Mouse (Mus musculus) left cerebral cortex, postnatal 25 days (tissue): ENCODE measurements around the gene Prim2. TPM values are rescaled to one million over a fixed set of nuclear protein-coding genes. Genes with fewer than 3 reads are reported as not detected.

ENCODE experiments used
- DNase-seq, 2 experiments: peaks; one replicate each; pipeline ENCODE4 v3.0.0; 2022; ENCODE audit warnings: low spot score in 2 of 2, mixed read lengths in 1 of 2
- intact Hi-C: fragments of 180-260 bp; cut with DNase I; formaldehyde crosslinking; loops from one replicate; pipeline ENCODE4 v1.15.1; 2025
- total RNA-seq, 2 experiments: library from RNA; stranded (reverse); gene quantifications; 2 replicates each; pipeline ENCODE4 v1.2.3; 2021

Gene Prim2
- total RNA-seq, 2 experiments from 2014 or later, result 5.7 to 6.0 TPM

GRCm38 (mm10) chr1:33578593-33578992 lies 91.0 kb downstream of the Prim2 start:
- intact Hi-C loops, result no loop called here
- no peak for DNase-seq

- no peak for DNase-seq
- intact Hi-C loops, result no loop called here
Measured at GRCm38 (mm10) chr1:33574459-33574858, 95.1 kb downstream of the Prim2 start.

GRCm38 (mm10) chr1:33565764-33566401 lies 103.7 kb downstream of the Prim2 start:
- intact Hi-C loops, result no loop called here
- DNase-seq, result no peak

- intact Hi-C loops, result no loop called here
- DNase-seq, result no peak
Measured at GRCm38 (mm10) chr1:33564032-33564431, 105.6 kb downstream of the Prim2 start.

GRCm38 (mm10) chr1:33563611-33564010 lies 106.0 kb downstream of the Prim2 start:
- intact Hi-C loops, result no loop called here
- DNase-seq, result no peak

GRCm38 (mm10) chr1:33556638-33557037 lies 113.0 kb downstream of the Prim2 start:
- intact Hi-C loops, result no loop called here
- no peak for DNase-seq

- intact Hi-C loops, result no loop called here
- DNase-seq, result no peak
Measured at GRCm38 (mm10) chr1:33555626-33556025, 114.0 kb downstream of the Prim2 start.

- DNase-seq, result no peak
- intact Hi-C loops, result no loop called here
Measured at GRCm38 (mm10) chr1:33551350-33551749, 118.2 kb downstream of the Prim2 start.

GRCm38 (mm10) chr1:33541708-33542107 lies 127.9 kb downstream of the Prim2 start:
- intact Hi-C loops, result no loop called here
- DNase-seq, result no peak

- intact Hi-C loops, result no loop called here
- no peak for DNase-seq
Measured at GRCm38 (mm10) chr1:33537948-33538347, 131.6 kb downstream of the Prim2 start.

GRCm38 (mm10) chr1:33536272-33537004 lies 133.2 kb downstream of the Prim2 start:
- intact Hi-C loops, result no loop called here
- no peak for DNase-seq

- no peak for DNase-seq
- intact Hi-C loops, result no loop called here
Measured at GRCm38 (mm10) chr1:33535140-33535686, 134.4 kb downstream of the Prim2 start.

GRCm38 (mm10) chr1:33531860-33532259 lies 137.7 kb downstream of the Prim2 start:
- no peak for DNase-seq
- intact Hi-C loops, result no loop called here

GRCm38 (mm10) chr1:33531097-33531856 lies 138.3 kb downstream of the Prim2 start:
- intact Hi-C loops, result no loop called here
- DNase-seq, result peak; percentile 19 to 37

GRCm38 (mm10) chr1:33530491-33530890 lies 139.1 kb downstream of the Prim2 start:
- no peak for DNase-seq
- intact Hi-C loops, result no loop called here

GRCm38 (mm10) chr1:33529543-33530232 lies 139.9 kb downstream of the Prim2 start:
- DNase-seq, result peak in 1 of 2 experiments; percentile 76

GRCm38 (mm10) chr1:33527352-33527863 lies 142.2 kb downstream of the Prim2 start:
- no peak for DNase-seq
- intact Hi-C loops, result no loop called here

More at GRCm38 (mm10) chr1:33529543-33530232, 139.9 kb downstream of the Prim2 start:
- intact Hi-C loops, result no loop called here

GRCm38 (mm10) chr1:33523223-33523622 lies 146.4 kb downstream of the Prim2 start:
- DNase-seq, result peak in 1 of 2 experiments; percentile 18

GRCm38 (mm10) chr1:33515124-33515523 lies 154.5 kb downstream of the Prim2 start:
- intact Hi-C loops, result no loop called here
- DNase-seq, result no peak

More at GRCm38 (mm10) chr1:33523223-33523622, 146.4 kb downstream of the Prim2 start:
- intact Hi-C loops, result no loop called here
